Mouse (Mus musculus) megakaryocyte, embryonic 14.5 days (primary cell): ENCODE results near the gene Otub2. TPM values are rescaled to one million over a fixed set of nuclear protein-coding genes. Genes with fewer than 3 reads are reported as not detected.

Experiments used
- H3K27me3 ChIP-seq: replicated peaks from 2 replicates; pipeline ENCODE3; 2012; ENCODE audit warnings: inconsistent platforms
- H3K36me3 ChIP-seq: replicated peaks from 2 replicates; pipeline ENCODE3; 2012; ENCODE audit warnings: low read length, inconsistent platforms, mixed read lengths
- H3K4me1 ChIP-seq: 2 replicates; pipeline ENCODE4 v1.6.1; 2012; ENCODE audit warnings: inconsistent platforms
- H3K4me3 ChIP-seq: replicated peaks from 2 replicates; pipeline ENCODE3; 2012; ENCODE audit warnings: moderate library complexity, mild to moderate bottlenecking, inconsistent platforms
- H3K9me3 ChIP-seq: 2 replicates; pipeline ENCODE4 v1.6.1; 2012; ENCODE audit warnings: inconsistent platforms
- FLI1 ChIP-seq: IDR thresholded peaks from 2 replicates; pipeline ENCODE4 v1.6.1; 2012; ENCODE audit warnings: low read length, inconsistent platforms, mixed read lengths
- GATA1 ChIP-seq: IDR thresholded peaks from 3 replicates; pipeline ENCODE4 v1.6.1; 2012; ENCODE audit warnings: mixed read lengths, low read length, inconsistent platforms, borderline replicate concordance
- polyA plus RNA-seq: library from polyadenylated mRNA; stranded (reverse); fragments of >175 nt; gene quantifications from 2 replicates; pipeline ENCODE4 v1.2.3, GENCODE M21; 2012; ENCODE audit warnings: low replicate concordance; ENCODE audit not compliant: insufficient read depth

Gene Otub2
- polyA plus RNA-seq, 1 experiment, result 0.66 TPM

DNA sequence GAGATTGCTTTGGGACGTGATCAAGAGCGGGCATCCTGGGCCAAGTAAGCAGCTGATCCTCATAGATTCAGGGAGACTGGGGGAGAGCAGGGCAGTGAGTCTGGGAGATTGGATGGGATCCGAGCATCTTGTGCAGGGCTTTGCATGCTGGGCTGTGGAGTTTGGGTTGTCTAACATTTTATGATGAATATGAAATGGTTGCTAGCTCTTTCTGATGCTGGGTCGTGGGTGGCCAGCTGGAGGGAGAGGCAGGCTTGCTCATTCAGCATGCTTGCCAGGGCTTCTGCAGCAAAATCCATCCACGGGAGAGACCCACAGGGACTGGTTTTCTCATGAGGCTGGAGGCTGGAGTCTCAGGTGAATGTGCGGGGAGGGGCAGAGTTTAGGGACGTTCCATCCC, 2.6 kb downstream of the Otub2 start:
- Histone ChIP-seq H3K4me3 (no peak overlapping the region), H3K27me3 (no peaks in the 10 kb centered on the region), H3K9me3 (no peaks in the 10 kb centered on the region), H3K4me1 (peaks cover 75% of the 10 kb centered on the region), H3K36me3 (peaks cover 7% of the 10 kb centered on the region)
- TF ChIP-seq FLI1 (no peak), GATA1 (no peak)

DNA sequence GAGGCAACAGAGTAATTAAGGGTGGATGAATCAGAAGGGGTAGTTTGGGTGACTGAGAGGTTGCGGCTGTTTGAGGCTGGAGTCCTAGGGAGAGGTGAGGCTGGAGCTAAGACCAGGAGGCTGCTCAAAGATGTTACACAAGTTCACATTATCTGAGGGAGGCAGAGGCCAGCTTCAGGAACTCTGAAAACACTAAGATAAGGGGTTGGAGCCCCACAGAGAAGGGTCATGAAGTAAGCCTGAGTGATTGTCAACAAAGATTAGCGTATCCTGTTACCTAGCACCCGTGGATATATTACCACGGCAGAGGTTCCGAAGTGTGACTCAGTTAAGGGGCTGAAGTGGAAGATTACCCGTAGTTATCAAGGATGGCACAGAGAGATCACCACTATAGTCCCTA, 5.0 kb downstream of the Otub2 start:
- no peak overlapping the region for H3K4me3 ChIP-seq
- TF ChIP-seq FLI1 (no peak), GATA1 (no peak; the same call in 2 of the 3 replicates)
- H3K4me1 ChIP-seq, result peaks cover 68% of the 10 kb centered on the region
- peaks cover 7% of the 10 kb centered on the region for H3K36me3 ChIP-seq
- no peaks in the 10 kb centered on the region for H3K9me3 ChIP-seq
- H3K27me3 ChIP-seq, result no peaks in the 10 kb centered on the region

DNA sequence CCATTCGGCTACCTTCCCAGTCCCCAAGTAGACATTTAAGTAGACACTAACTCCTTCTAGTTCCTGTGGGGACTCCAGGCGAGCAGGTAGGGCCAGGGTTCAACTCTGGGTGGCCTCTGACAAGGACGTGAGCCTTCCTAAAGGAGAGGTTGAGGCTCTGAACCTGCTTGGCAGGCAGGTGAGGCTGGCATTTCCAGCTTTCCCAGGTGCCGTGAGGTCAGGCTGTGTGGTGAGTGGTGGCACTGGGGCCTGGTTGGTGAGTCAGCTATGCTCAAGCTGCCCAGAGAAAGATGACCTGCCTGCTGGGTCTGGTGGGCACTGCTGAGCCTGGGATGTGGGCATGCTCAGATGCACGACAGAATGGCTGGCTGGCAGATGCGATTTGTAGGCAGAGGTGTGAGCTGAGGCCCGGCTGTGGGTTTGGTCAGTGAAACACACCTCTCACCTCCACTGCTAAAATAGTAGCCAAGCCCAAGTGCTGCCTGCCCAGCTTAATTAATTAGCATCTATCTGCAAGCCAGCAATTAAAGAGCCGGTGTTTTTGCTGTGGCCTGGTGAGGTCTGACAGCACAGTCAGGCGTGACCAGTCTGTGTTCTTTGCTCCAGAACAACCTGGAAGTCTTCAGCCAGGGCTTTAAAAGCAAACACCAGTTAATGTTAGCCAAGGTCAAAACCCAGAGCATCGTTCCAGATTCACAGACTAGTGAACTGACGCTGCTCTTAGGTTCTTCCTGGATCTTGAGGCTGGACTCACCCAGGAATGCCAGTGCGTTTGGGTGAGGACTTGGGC, 7.2 kb downstream of the Otub2 start:
- Histone ChIP-seq H3K4me1 (peaks cover 51% of the 10 kb centered on the region), H3K9me3 (no peaks in the 10 kb centered on the region), H3K27me3 (no peaks in the 10 kb centered on the region), H3K36me3 (peaks cover 15% of the 10 kb centered on the region), H3K4me3 (no peak overlapping the region)
- TF ChIP-seq GATA1, result no peak
- no peak for TF ChIP-seq FLI1

DNA sequence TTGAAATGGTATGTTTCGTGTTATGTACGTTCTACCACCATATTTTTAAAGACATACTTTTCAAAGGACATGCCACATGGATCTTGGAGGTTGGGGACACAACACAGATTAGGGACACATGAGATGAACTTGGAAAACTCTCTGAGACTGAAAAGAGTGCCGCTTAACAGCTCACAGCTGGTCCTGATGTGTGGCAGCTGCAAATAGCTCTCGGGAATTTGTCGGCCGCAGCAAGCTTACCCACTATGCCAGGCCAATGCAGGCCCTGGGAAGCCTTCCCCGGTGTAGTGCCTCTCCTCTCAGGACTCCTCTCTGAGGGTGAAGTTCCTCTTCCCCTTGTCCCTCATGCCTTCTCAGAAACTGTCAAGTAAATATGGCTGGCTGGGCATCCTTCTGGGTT, 8.3 kb downstream of the Otub2 start:
- Histone ChIP-seq H3K4me1 (peaks cover 45% of the 10 kb centered on the region), H3K4me3 (no peak overlapping the region), H3K27me3 (no peaks in the 10 kb centered on the region), H3K9me3 (no peaks in the 10 kb centered on the region), H3K36me3 (peaks cover 26% of the 10 kb centered on the region)
- TF ChIP-seq GATA1, result no peak
- no peak for TF ChIP-seq FLI1

DNA sequence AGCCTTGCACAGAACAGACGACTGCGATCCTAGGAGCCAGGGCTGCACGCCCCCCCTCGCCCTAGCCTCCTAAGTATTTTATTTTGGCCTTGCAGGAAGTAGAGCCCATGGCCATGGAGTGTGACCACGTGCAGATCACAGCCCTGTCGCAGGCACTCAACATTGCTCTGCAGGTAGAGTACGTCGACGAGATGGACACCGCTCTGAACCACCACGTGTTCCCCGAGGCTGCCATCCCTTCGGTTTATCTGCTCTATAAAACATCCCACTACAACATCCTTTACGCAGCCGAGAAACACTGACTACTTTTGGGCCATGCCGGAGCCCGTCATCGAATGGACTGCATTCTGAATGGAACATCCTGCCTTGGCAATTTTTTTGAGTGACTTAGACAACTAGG, 15.6 kb downstream of the Otub2 start:
- H3K36me3 ChIP-seq, result peaks cover 91% of the 10 kb centered on the region
- no peaks in the 10 kb centered on the region for H3K9me3 ChIP-seq
- TF ChIP-seq FLI1, result no peak
- TF ChIP-seq GATA1, result no peak
- H3K4me1 ChIP-seq, result 0 out of 2 replicates have a peak, but pooled peaks cover 4% of the 10 kb centered on the region
- no peak overlapping the region for H3K4me3 ChIP-seq
- H3K27me3 ChIP-seq, result no peaks in the 10 kb centered on the region

DNA sequence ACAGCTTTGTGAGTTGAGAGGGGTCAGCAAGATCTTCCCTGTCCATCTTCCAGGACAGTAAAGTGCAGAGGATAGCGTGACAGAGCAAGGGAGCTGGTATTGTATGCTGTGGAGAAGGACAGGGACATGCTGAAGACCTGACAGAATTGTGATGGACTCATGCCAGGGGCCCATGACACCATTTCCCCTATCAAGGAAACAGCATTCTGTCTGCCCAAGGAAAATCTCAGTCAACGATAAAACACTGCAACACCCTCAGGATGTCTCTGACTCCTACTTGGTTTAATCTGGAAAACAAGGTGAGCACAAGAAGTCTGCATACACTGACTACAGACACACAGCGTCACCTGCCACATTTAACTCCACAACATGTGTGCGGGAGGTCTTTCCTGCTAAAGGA, 19.2 kb downstream of the Otub2 start, which contains the start of gene 9330161L09Rik:
9330161L09Rik (minus strand) TSS at position 101 of the 400 bp plus-strand sequence.
- no peak for TF ChIP-seq GATA1
- TF ChIP-seq FLI1, result no peak
- H3K36me3 ChIP-seq, result peaks cover 100% of the 10 kb centered on the region
- no peak within 1 kb of the TSS for H3K4me3 ChIP-seq
- no peaks in the 10 kb centered on the region for H3K27me3 ChIP-seq
- peaks cover 7% of the 10 kb centered on the region; the same call in 1 of the 2 replicates for H3K4me1 ChIP-seq
- H3K9me3 ChIP-seq, result no peaks in the 10 kb centered on the region

DNA sequence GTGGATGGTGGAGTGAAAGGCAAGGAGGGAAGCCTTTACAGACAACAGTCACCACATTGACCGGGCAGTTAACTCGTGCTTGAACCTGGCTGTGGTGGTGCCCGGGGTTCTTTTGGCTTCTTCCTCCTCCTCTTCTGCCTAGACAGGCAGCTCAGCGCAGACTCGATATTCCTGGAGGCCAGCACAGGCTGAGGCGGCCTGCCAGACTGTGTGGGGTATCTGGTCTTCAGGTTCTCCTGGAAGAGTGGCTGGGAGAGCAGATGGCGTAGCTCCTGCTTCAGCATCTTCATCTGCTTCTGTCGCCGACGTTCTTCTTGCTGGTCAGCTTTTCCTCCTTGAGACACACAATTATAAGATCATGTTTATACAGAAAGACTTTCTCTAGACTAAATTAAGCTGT, 19.7 kb downstream of the Otub2 start:
- Histone ChIP-seq H3K4me3 (no peak overlapping the region), H3K9me3 (no peaks in the 10 kb centered on the region), H3K36me3 (peaks cover 100% of the 10 kb centered on the region), H3K27me3 (no peaks in the 10 kb centered on the region), H3K4me1 (peaks cover 8% of the 10 kb centered on the region; the same call in 1 of the 2 replicates)
- no peak for TF ChIP-seq GATA1
- TF ChIP-seq FLI1, result no peak

DNA sequence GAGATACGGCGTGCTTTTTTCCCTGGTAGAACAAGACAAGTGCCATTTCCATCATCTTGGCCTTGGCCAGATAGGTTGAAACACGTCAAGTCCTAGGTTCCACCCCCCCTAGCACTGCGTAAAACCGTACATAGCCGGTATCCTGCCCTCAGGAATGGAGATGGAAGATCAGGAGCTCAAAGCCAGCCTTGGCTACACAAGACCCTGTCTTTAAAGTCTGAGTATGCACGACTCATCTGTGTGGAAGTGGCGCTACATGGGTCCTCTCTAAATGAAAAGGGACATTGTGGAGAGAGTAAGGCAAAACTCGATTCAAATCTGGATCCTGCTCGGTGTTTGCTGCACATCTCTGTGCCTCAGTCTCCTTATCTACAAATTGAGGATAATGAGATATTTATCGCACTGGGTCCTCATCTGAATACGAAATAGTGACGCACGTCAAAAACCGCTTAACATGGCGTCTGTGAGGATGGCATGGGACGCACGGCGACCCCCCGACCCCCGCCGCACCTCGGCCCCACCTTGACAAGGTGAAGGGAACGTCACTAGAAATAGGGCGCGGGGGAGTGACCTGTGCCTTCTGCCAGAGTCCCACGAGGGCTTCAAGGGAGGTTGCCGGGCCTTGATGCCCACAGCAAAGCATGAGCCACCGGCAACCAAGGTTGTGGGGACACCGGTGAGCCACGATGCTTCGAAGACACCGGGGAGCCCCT, 36.7 kb downstream of the Otub2 start:
- Histone ChIP-seq H3K9me3 (no peaks in the 10 kb centered on the region), H3K4me3 (peak overlapping the region; percentile 95), H3K36me3 (peaks cover 34% of the 10 kb centered on the region), H3K27me3 (peaks cover 2% of the 10 kb centered on the region), H3K4me1 (peaks cover 52% of the 10 kb centered on the region)
- TF ChIP-seq FLI1, result no peak
- no peak for TF ChIP-seq GATA1

DNA sequence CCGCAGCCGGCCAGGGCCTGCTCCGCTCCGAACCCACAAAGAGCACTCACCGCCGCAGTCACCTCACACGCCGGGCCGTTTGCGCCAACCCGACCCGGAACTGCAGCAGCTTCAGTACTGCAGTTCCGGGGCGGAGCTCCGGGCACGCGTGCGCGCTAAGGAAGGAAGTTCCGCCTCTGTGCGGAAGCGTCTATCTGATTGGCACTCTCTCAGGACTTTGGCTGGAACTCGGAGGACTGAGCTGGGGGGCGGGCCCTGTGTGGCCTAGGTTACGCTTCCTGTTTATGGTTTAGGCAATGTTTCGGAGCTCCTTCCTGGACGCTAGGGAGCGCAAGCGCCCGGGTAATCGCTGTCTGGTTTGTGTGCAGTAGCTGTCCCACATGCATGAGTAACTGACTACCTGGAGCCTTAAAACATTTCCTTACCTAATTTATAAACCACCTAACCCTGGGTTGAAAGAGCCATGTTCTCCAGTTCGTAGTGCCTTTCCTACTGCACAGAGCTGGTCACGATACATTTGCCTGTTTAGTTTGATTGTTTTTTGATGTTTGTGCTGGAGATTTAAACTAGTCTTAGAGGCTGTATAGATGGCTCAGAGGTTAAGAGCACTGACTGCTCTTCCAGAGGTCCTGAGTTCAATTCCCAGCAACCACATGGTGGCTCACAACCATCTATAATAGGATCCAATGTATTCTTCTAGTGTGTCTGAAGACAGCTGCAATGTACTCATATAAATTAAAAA, 37.4 kb downstream of the Otub2 start, which contains the start of gene Ddx24:
Ddx24 (minus strand) TSS at position 102 of the 742 bp plus-strand sequence.
- TF ChIP-seq FLI1, result peak; percentile 60; the same call in 1 of the 2 replicates
- TF ChIP-seq GATA1, result peak; percentile 85
- no peaks in the 10 kb centered on the region for H3K9me3 ChIP-seq
- H3K27me3 ChIP-seq, result peaks cover 4% of the 10 kb centered on the region
- H3K36me3 ChIP-seq, result peaks cover 30% of the 10 kb centered on the region
- H3K4me1 ChIP-seq, result peaks cover 51% of the 10 kb centered on the region
- peak within 1 kb of the TSS; percentile 95 for H3K4me3 ChIP-seq
